Mouse (Mus musculus): Measurements from ENCODE around the gene Cox8a.

- TF ChIP-seq POLR2A (IDR thresholded peaks at IDR 0.05; ENCODE audit: control insufficient read depth, extremely low read depth, insufficient read depth, low read length, poor library complexity) (no peak), CTCF (IDR thresholded peaks at IDR 0.05; ENCODE audit: borderline replicate concordance, control insufficient read depth, extremely low read depth, insufficient read depth, low read length, poor library complexity) (no peak)
Measured at GRCm38 (mm10) chr19:7197445-7197844, 20.0 kb downstream of the Cox8a start.

All from thymus, adult 2 months (tissue).